Mouse (Mus musculus): Measurements from ENCODE around the gene Procr. TPM values are rescaled to one million over a fixed set of nuclear protein-coding genes. Genes with fewer than 3 reads are reported as not detected.

Gene Procr
- 8.1 and 9.1 TPM in 2 replicates for polyA plus RNA-seq (2014; fragmentation: Nextera tagmentation; extraction: Ambion mirVana)

DNA sequence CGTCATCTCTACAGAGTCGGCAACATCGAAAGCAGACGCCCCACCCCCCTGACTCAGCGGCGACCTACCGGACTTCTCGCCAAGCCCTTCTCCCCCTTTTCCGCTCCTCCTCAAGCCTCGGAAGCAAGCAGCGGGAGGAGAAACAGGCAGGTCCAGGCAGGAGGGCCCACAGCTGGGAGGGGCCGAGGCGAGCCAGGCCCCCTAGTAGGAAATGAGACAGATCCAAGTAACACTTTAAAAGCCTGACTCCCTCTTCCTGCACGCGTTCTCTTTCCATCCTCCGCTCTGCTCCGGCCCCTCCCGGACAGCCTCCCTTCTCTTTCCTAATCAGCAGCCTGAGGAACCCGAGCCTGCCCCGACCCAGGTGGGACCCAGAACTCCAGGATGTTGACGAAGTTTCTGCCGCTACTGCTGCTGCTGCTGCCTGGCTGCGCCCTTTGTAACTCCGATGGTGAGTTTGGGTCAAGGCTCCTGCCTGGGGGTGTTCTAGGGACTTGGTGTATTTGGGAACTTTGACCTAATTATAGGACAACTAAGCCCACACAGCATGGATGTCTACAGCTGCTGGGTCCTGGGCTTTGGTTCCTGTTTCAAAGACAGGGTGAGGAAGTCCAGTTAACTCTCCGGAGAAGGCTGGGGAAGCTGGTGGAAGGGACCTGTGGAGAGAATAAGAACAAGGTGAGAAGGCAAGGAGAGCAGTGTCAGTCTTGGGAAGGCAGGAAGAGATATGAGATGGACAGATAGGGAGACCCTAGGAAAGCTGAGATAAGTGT lies at the start of gene Procr:
Procr (plus strand) TSS at position 104 of the 773 bp plus-strand sequence.
- ATAC-seq (ENCODE audit: low read depth), result peak; percentile 84
- H3K27ac ChIP-seq (replicated peaks; ENCODE audit: low read depth, low read length), result no peak within 1 kb of the TSS
- WGBS, result 1% methylated on average over 25 of the region's 25 CpGs

DNA sequence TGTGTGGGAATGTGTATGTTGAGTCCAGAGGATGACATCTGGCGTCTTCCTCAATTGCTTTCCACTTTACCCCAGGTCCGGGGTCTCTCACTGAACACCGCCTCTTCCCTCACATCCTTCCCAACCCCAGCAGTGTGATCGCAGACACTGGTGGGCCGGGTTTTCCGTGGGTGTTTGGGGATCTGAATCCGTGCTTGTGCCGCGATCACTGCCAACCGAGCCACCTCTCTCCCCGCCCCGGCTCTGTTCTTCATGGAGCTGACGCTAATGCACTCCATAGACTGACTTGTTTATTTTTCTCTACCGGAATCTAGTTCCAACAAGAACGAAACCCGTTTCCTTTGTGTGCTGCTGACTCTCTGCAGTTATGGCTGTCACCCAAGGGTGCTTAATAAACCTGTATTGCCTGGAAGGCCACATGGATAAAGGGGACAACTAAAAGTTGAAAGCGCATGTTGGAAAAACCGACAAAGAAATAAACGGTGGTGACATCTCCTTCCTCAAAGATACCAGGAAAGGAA lies 49.5 kb upstream of the Procr start:
- Histone ChIP-seq H3K4me2 (ENCODE audit: low read depth, low read length) (no peak overlapping the region), H3K4me1 (ENCODE audit: control insufficient read depth, insufficient read depth, low read length) (no peaks in the 10 kb centered on the region), H3K4me3 (ENCODE audit: low read depth, low read length) (no peak overlapping the region), H3K9ac (ENCODE audit: low read depth, low read length) (no peak overlapping the region), H3K27ac (replicated peaks; ENCODE audit: low read depth, low read length) (no peak overlapping the region), H3K36me3 (ENCODE audit: control insufficient read depth, insufficient read depth, low read length) (peaks cover 35% of the 10 kb centered on the region), H3K27me3 (replicated peaks; ENCODE audit: control insufficient read depth, insufficient read depth, low read length) (no peaks in the 10 kb centered on the region), H3K9me3 (ENCODE audit: control insufficient read depth, low read length) (no peaks in the 10 kb centered on the region)
- WGBS, result 82% methylated on average over 19 of the region's 19 CpGs
- DNase-seq (ENCODE audit: low spot score) (no peak), ATAC-seq (ENCODE audit: low read depth) (no peak)

More for the DNA sequence above, at the start of gene Procr:
- 0 out of 2 replicates have a peak, but pooled peaks cover 4% of the 10 kb centered on the region for H3K27me3 ChIP-seq (replicated peaks; ENCODE audit: control insufficient read depth, insufficient read depth, low read length)
- H3K4me1 ChIP-seq (ENCODE audit: control insufficient read depth, insufficient read depth, low read length), result no peaks in the 10 kb centered on the region
- peak within 1 kb of the TSS; percentile 69 for H3K4me2 ChIP-seq (ENCODE audit: low read depth, low read length)
- H3K36me3 ChIP-seq (ENCODE audit: control insufficient read depth, insufficient read depth, low read length), result no peaks in the 10 kb centered on the region
- DNase-seq (ENCODE audit: low spot score), result peak; percentile 72
- H3K9ac ChIP-seq (ENCODE audit: low read depth, low read length), result peak within 1 kb of the TSS; percentile 56
- no peaks in the 10 kb centered on the region for H3K9me3 ChIP-seq (ENCODE audit: control insufficient read depth, low read length)
- H3K4me3 ChIP-seq (ENCODE audit: low read depth, low read length), result peak within 1 kb of the TSS; percentile 38

GRCm38 (mm10) chr2:155703630-155704029 lies 47.3 kb upstream of the Procr start:
- no peaks in the 10 kb centered on the region for H3K9me3 ChIP-seq (ENCODE audit: control insufficient read depth, low read length)
- 60% methylated on average over 4 of the region's 4 CpGs for WGBS
- ATAC-seq (ENCODE audit: low read depth) (no peak), DNase-seq (ENCODE audit: low spot score) (no peak)
- no peak overlapping the region for H3K9ac ChIP-seq (ENCODE audit: low read depth, low read length)
- H3K36me3 ChIP-seq (ENCODE audit: control insufficient read depth, insufficient read depth, low read length), result peaks cover 51% of the 10 kb centered on the region
- H3K27ac ChIP-seq (replicated peaks; ENCODE audit: low read depth, low read length), result no peak overlapping the region
- no peak overlapping the region for H3K4me3 ChIP-seq (ENCODE audit: low read depth, low read length)
- no peak overlapping the region for H3K4me2 ChIP-seq (ENCODE audit: low read depth, low read length)
- H3K27me3 ChIP-seq (replicated peaks; ENCODE audit: control insufficient read depth, insufficient read depth, low read length), result no peaks in the 10 kb centered on the region
- H3K4me1 ChIP-seq (ENCODE audit: control insufficient read depth, insufficient read depth, low read length), result no peaks in the 10 kb centered on the region

DNA sequence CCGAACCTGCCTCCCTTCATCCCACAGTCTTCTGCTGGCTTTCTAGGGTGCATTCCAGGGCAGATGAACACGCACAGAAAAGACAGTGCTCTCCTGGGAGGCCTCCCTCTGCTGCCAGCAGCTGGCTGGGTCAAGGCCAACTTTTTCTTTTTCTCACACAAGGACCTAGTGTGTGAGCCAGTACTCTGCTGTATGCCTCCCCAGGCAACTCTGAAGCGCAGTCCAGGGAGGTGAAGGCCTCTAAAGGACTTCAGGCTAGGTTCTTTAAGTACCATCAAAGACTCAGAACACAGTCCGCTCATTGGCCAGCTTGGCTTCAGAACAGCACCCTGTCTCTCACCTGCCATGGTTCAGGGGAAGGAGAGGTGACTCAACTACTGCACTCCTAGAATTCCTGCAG lies 43.7 kb upstream of the Procr start:
- Histone ChIP-seq H3K9ac (ENCODE audit: low read depth, low read length) (no peak overlapping the region), H3K9me3 (ENCODE audit: control insufficient read depth, low read length) (no peaks in the 10 kb centered on the region), H3K4me3 (ENCODE audit: low read depth, low read length) (no peak overlapping the region), H3K27ac (replicated peaks; ENCODE audit: low read depth, low read length) (no peak overlapping the region), H3K27me3 (replicated peaks; ENCODE audit: control insufficient read depth, insufficient read depth, low read length) (no peaks in the 10 kb centered on the region), H3K36me3 (ENCODE audit: control insufficient read depth, insufficient read depth, low read length) (peaks cover 64% of the 10 kb centered on the region), H3K4me1 (ENCODE audit: control insufficient read depth, insufficient read depth, low read length) (no peaks in the 10 kb centered on the region), H3K4me2 (ENCODE audit: low read depth, low read length) (no peak overlapping the region)
- DNase-seq (ENCODE audit: low spot score), result no peak
- no peak for ATAC-seq (ENCODE audit: low read depth)
- WGBS, result 71% methylated on average over 4 of the region's 4 CpGs

DNA sequence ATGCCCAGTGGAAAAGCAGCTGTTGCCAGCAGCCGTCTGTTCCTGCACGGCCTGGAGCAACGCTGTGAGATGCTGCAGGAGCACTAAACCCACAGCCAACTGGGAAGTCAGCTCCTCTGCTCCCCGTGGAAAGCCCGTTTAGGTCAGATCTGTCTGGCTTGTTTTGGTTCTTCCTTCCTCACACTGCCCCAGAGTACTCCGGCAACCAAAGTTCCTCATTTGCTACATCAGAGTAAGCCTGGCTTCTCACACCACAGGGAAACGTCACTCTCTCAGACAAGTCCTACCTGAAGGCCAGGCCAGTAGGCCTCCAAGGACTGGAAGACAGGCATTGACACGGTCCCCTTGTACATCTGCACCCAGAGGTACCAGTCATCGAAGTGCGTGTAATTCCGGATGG lies 40.4 kb upstream of the Procr start:
- ATAC-seq (ENCODE audit: low read depth) (no peak), DNase-seq (ENCODE audit: low spot score) (no peak)
- no peak overlapping the region for H3K4me3 ChIP-seq (ENCODE audit: low read depth, low read length)
- H3K36me3 ChIP-seq (ENCODE audit: control insufficient read depth, insufficient read depth, low read length), result peaks cover 58% of the 10 kb centered on the region
- WGBS, result 82% methylated on average over 11 of the region's 11 CpGs
- H3K9me3 ChIP-seq (ENCODE audit: control insufficient read depth, low read length), result no peaks in the 10 kb centered on the region
- no peak overlapping the region for H3K27ac ChIP-seq (replicated peaks; ENCODE audit: low read depth, low read length)
- H3K4me2 ChIP-seq (ENCODE audit: low read depth, low read length), result no peak overlapping the region
- H3K27me3 ChIP-seq (replicated peaks; ENCODE audit: control insufficient read depth, insufficient read depth, low read length), result no peaks in the 10 kb centered on the region
- no peak overlapping the region for H3K9ac ChIP-seq (ENCODE audit: low read depth, low read length)
- H3K4me1 ChIP-seq (ENCODE audit: control insufficient read depth, insufficient read depth, low read length), result no peaks in the 10 kb centered on the region

GRCm38 (mm10) chr2:155717082-155717990 lies 33.6 kb upstream of the Procr start:
- no peaks in the 10 kb centered on the region for H3K4me1 ChIP-seq (ENCODE audit: control insufficient read depth, insufficient read depth, low read length)
- H3K9ac ChIP-seq (ENCODE audit: low read depth, low read length), result no peak overlapping the region
- no peak overlapping the region for H3K27ac ChIP-seq (replicated peaks; ENCODE audit: low read depth, low read length)
- H3K4me3 ChIP-seq (ENCODE audit: low read depth, low read length), result no peak overlapping the region
- 90% methylated on average over 12 of the region's 12 CpGs for WGBS
- H3K36me3 ChIP-seq (ENCODE audit: control insufficient read depth, insufficient read depth, low read length), result peaks cover 31% of the 10 kb centered on the region
- no peak for ATAC-seq (ENCODE audit: low read depth)
- DNase-seq (ENCODE audit: low spot score), result no peak
- no peak overlapping the region for H3K4me2 ChIP-seq (ENCODE audit: low read depth, low read length)
- H3K9me3 ChIP-seq (ENCODE audit: control insufficient read depth, low read length), result no peaks in the 10 kb centered on the region
- H3K27me3 ChIP-seq (replicated peaks; ENCODE audit: control insufficient read depth, insufficient read depth, low read length), result no peaks in the 10 kb centered on the region

GRCm38 (mm10) chr2:155720585-155720984 lies 30.3 kb upstream of the Procr start:
- H3K36me3 ChIP-seq (ENCODE audit: control insufficient read depth, insufficient read depth, low read length), result peaks cover 30% of the 10 kb centered on the region; the same call in 1 of the 2 replicates
- H3K9ac ChIP-seq (ENCODE audit: low read depth, low read length), result no peak overlapping the region
- no peak overlapping the region for H3K4me3 ChIP-seq (ENCODE audit: low read depth, low read length)
- DNase-seq (ENCODE audit: low spot score) (no peak), ATAC-seq (ENCODE audit: low read depth) (no peak)
- H3K4me2 ChIP-seq (ENCODE audit: low read depth, low read length), result no peak overlapping the region
- no peaks in the 10 kb centered on the region for H3K9me3 ChIP-seq (ENCODE audit: control insufficient read depth, low read length)
- WGBS, result 85% methylated on average over 5 of the region's 5 CpGs
- no peaks in the 10 kb centered on the region for H3K4me1 ChIP-seq (ENCODE audit: control insufficient read depth, insufficient read depth, low read length)
- H3K27me3 ChIP-seq (replicated peaks; ENCODE audit: control insufficient read depth, insufficient read depth, low read length), result no peaks in the 10 kb centered on the region
- no peak overlapping the region for H3K27ac ChIP-seq (replicated peaks; ENCODE audit: low read depth, low read length)

- DNase-seq (ENCODE audit: low spot score), result no peak
- Histone ChIP-seq H3K4me1 (ENCODE audit: control insufficient read depth, insufficient read depth, low read length) (peaks cover 7% of the 10 kb centered on the region), H3K27ac (replicated peaks; ENCODE audit: low read depth, low read length) (no peak overlapping the region), H3K4me2 (ENCODE audit: low read depth, low read length) (no peak overlapping the region), H3K9ac (ENCODE audit: low read depth, low read length) (no peak overlapping the region), H3K36me3 (ENCODE audit: control insufficient read depth, insufficient read depth, low read length) (peaks cover 21% of the 10 kb centered on the region; the same call in 1 of the 2 replicates), H3K27me3 (replicated peaks; ENCODE audit: control insufficient read depth, insufficient read depth, low read length) (no peaks in the 10 kb centered on the region), H3K4me3 (ENCODE audit: low read depth, low read length) (no peak overlapping the region), H3K9me3 (ENCODE audit: control insufficient read depth, low read length) (no peaks in the 10 kb centered on the region)
- WGBS, result 87% methylated on average over 5 of the region's 5 CpGs
- no peak for ATAC-seq (ENCODE audit: low read depth)
Observed at GRCm38 (mm10) chr2:155724036-155724435, 26.9 kb upstream of the Procr start.
